Mouse (Mus musculus) megakaryocyte, adult 5-6 weeks (primary cell): ENCODE measurements around the gene Prrc2a. TPM values are rescaled to one million over a fixed set of nuclear protein-coding genes. Genes with fewer than 3 reads are reported as not detected.

Source experiments
- ATAC-seq: 2 replicates; pipeline ENCODE4 v1.8.0; 2016; ENCODE audit warnings: mild to moderate bottlenecking, inconsistent platforms; ENCODE audit not compliant: poor library complexity, severe bottlenecking
- total RNA-seq, 2 experiments: library from RNA; stranded (forward) in 1 of 2; stranded (reverse) in 1 of 2; fragments of 153-499, 151-499 nt in 1 of 2; fragments of 221-1000, 200-1000 nt in 1 of 2; gene quantifications; 2 replicates each; pipeline versions ENCODE4 v1.2.3 to v1.2.4; 2015 to 2017

The Prrc2a gene
- total RNA-seq (2015) (144 and 172 TPM in 2 replicates), total RNA-seq (2017) (35.8 and 60.6 TPM in 2 replicates)

DNA sequence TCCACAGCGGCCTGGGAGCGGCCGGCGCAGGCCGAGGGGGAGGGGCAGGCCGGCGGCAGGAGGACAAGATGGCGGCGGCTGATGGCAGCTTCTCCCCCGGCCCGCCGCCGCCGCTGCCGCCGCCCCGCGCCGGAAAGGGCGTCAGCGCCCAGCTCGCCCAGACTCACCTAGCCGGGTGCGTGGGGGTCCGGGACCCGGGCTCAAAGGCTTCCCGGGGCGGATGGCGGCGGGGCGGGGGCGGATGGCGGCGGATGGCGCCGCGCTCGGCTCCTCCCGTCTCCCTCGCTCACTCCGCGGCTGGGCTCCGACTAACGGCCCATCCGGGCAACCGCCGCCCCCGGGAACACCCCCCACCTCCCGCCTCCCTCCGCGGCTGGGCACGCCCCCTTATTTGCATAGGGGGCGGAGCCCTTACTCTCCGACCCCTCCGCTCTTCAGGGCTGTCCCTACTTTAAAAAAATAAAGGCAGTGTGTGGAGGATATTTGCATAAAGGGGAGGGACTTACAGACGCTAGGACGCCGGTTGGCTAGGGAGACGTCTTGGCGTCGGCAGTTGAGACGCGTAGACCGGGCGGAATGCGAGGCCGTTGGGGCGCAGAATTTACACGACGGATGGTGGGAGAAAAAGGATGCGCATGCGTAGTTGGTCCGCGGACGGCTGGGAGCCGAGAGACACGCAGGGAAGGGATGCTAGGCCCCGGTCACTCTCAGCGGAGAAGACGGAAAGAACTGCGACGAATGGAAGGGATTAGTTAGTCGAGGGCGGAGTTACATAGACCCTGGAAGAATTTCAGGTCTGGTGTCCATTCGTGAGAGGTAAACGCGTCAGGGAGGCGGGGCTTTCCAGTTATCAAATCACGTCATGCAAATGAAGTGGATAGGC, at the start of gene Prrc2a:
TSS of gene Prrc2a (minus strand) at position 330 of the 883 bp plus-strand sequence.
- peak; percentile 89 for ATAC-seq

- ATAC-seq: no peak
These were observed 48.4 kb upstream of the Prrc2a start for GRCm38 (mm10) chr17:35213071-35213470.

DNA sequence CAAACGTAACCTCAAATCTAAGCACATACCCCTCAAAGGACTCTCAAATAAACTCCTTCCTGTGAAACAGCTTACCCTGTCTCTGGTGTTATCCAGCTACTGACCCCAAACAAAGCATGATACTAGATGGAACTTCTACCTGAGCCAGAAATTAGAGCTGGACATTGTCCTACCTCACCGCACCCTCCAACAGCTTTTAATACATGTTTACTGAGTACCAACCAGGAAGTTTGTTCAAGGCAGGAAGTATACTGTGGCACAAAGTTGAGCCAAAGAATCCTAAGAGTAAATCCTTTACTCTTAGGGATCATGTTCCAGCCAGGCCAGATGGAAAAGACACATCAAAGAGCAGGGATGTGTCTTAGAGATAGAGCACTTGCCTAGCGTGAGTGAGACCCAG, 45.9 kb upstream of the Prrc2a start:
- no peak for ATAC-seq

DNA sequence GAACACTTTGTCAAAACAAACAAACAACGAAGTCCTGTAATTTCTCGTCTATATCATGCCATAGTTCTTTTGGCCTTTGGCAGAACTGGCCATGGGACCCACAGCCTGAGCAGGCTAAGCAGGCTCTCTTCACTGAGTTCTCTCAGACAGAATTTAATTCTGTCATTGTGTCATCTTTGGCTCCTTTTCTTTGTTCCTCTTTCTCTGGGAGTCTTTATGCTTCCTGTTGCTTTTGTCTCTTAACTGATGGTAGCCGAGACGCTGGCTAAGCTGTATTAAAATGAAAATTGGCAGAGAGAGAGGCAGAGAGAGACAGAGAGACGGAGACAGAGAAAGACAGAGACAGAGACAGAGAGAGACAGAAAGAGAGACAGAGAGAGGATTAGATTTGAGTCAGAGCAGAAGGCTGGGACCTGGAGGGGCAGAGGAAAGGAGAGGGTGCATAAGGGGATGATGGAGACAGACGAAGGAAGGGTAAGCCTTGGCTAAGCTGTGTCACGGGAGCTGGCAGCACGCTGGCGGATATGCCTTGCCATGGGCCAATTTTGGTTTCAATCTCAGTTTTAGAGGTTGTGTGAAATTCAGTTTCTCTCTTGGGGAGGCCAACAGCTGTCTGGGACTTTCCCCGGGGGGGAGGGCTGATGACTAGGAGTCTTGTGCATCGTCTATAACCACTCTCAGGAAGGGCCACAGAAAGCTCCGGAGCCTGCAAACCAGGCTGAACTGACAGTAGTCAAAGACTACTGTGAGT, 45.3 kb upstream of the Prrc2a start:
- ATAC-seq: peak; percentile 79

- no peak for ATAC-seq
These were observed 40.7 kb upstream of the Prrc2a start for GRCm38 (mm10) chr17:35205380-35205769.

- no peak for ATAC-seq
These were observed 40.0 kb upstream of the Prrc2a start, which contains the start of gene Lta for GRCm38 (mm10) chr17:35204494-35205379. Lta (minus strand) TSS chr17:35205351.

- no peak for ATAC-seq
These were observed 37.7 kb upstream of the Prrc2a start for GRCm38 (mm10) chr17:35202442-35202841.

GRCm38 (mm10) chr17:35201787-35202186, 37.1 kb upstream of the Prrc2a start, which contains the start of gene Tnf:
Tnf (minus strand) TSS chr17:35202007.
- ATAC-seq: peak; percentile 68

- ATAC-seq: peak; percentile 16; the same call in 1 of the 2 replicates
These were observed 36.4 kb upstream of the Prrc2a start for GRCm38 (mm10) chr17:35201128-35201527.

- peak; percentile 75 for ATAC-seq
These were observed 35.7 kb upstream of the Prrc2a start for GRCm38 (mm10) chr17:35200398-35200797.

- ATAC-seq: no peak
These were observed 34.2 kb upstream of the Prrc2a start for GRCm38 (mm10) chr17:35198946-35199345.

DNA sequence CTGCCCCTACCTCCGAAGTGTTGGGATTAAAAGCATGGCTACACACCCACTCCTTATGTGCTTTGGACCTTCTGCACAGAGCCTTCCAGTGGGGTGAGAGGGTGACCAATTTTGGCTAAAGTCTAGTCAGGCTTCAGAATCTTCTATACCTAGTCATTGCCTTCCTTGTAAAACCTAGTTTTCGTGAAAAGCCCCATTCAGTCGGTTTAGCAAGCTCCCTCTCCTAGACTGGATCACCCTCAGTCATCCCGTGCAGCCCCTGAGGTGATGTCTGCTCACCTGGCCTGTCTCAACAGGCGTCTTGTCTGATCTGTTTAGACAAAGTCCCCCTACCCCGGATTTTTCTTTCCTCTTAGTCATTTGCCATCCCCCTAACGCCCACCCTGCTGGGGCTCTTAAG, 33.3 kb upstream of the Prrc2a start:
- no peak for ATAC-seq

DNA sequence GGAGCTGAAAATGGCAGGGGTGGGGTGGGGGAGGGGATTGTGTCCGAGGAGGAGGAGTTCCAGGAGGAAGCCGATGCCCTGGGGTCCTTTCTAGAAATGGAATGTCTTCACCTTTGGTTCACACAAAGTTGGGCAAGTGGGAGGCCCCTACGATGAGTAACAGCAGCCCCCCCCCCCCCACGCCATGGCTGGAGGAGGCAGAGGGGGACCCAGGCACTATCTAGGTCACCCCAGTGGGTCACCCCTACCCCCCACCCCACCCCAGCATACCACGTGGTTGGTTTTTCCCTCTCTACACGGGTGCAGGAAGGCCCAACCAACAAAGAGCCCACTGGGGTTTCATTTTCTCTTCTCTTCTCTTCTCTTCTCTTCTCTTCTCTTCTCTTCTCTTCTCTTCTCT, 32.4 kb upstream of the Prrc2a start:
- no peak for ATAC-seq

GRCm38 (mm10) chr17:35196321-35196641, 31.6 kb upstream of the Prrc2a start:
- ATAC-seq: no peak

DNA sequence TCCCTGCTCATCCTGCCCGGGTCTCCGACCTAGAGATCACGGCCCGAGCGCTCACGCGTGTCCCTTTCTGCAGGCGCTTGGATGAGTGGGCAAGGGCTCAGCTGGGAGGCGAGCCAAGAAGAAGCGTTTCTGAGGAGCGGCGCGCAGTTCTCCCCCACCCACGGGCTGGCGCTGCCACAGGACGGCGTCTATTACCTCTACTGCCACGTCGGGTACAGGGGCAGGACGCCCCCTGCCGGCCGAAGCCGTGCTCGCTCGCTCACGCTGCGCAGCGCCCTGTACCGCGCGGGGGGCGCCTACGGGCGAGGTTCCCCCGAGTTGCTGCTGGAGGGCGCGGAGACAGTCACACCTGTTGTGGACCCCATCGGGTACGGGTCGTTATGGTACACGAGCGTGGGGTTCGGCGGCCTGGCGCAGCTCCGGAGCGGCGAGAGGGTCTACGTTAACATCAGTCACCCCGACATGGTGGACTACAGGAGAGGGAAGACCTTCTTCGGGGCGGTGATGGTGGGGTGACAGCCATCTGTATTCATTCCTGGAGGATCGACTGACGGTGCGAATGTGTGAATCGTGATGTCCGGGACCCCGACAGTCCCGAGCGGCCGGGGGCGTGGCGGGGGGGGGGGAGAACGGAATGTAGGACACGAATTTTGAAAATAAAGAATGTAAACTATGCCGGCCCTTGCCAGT, 31.1 kb upstream of the Prrc2a start:
- ATAC-seq: peak; percentile 72

DNA sequence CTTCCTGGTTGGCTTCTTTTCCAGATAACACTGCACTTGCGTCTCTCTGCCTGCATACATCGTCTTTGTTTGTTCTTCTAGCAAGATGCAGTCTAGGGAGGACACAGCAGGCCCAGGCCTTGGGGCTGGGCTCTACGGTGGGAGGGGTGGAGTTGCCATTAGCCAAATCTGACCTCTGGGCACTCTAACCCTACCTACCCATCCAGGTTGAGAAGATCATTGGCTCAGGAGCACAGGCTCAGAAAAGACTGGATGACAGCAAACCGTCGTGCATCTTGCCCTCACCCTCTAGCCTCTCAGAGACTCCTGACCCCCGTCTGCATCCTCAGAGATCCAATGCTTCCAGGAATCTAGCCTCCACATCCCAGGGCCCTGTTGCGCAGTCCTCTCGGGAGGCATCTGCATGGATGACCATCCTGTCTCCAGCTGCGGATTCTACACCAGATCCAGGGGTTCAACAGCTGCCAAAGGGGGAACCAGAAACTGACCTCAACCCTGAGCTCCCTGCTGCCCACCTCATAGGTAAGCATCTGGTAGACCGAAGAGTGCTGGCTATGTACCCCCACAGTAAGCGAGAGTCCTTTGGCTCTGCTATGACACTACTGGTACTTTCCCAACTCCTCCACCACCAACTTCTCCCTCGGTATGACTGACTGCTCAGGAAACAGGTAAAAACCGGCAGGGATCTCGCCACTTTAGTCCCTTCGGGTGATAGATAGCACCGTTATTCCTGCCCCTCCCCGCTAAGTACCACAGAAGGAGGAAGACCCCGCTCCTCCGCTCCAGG, 30.3 kb upstream of the Prrc2a start:
- ATAC-seq: peak; percentile 24; the same call in 1 of the 2 replicates

GRCm38 (mm10) chr17:35193881-35194843, 29.5 kb upstream of the Prrc2a start, which contains the start of gene Ltb:
Ltb (plus strand) TSS chr17:35194439.
- ATAC-seq: no peak

DNA sequence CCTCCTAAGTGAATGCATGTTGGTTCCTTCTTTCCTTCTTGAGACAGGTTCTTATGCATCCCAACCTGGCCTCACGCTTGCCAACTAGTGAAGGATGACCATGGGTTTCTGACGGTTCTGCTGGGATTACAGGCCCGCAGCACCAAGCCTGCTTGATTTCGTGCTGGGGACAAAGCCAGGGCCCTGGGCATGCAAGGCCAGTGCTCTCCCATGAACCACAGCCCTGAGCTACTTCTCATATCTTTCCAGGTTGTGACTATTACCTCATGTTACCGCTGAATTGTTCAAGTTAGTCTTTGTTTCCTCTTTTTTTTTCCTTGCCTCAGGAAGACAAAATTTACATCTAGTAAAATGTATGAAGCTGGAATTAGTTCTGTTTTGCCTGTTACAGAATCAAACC, 28.2 kb upstream of the Prrc2a start:
- ATAC-seq: peak; percentile 52
